Mouse (Mus musculus) stomach, postnatal 0 days (tissue): ENCODE results near the gene Neb. TPM values are rescaled to one million over a fixed set of nuclear protein-coding genes. Genes with fewer than 3 reads are reported as not detected.

ENCODE experiments used
- ATAC-seq: fragments of 200-750 bp; cut with Nextera tagmentation; 2 replicates; pipeline ENCODE4 v1.8.0; 2017; ENCODE audit not compliant: low FRiP score, low TSS enrichment
- DNase-seq: peaks from one replicate; pipeline ENCODE4 v3.0.0-alpha.2; 2016; ENCODE audit warnings: low spot score
- H3K27ac ChIP-seq: fragments of 300-500 bp; sonication (generic); replicated peaks from 2 replicates; pipeline ENCODE4 v1.5.1; 2014; ENCODE audit warnings: mild to moderate bottlenecking, control low read depth
- H3K27me3 ChIP-seq: fragments of 300-500 bp; sonication (generic); 2 replicates; pipeline ENCODE4 v1.6.1; 2014; ENCODE audit warnings: low read length; ENCODE audit not compliant: control insufficient read depth, insufficient read depth
- H3K36me3 ChIP-seq: fragments of 300-500 bp; sonication (generic); 2 replicates; pipeline ENCODE4 v1.6.1; 2014; ENCODE audit warnings: low read length, mixed read lengths; ENCODE audit not compliant: control insufficient read depth, insufficient read depth
- H3K4me1 ChIP-seq: fragments of 300-500 bp; sonication (generic); replicated peaks from 2 replicates; pipeline ENCODE4 v1.6.1; 2014; ENCODE audit warnings: antibody characterized with exemption; ENCODE audit not compliant: control insufficient read depth, insufficient read depth
- H3K4me2 ChIP-seq: fragments of 300-500 bp; sonication (generic); replicated peaks from 2 replicates; pipeline ENCODE4 v1.6.1; 2014; ENCODE audit warnings: low read depth, mild to moderate bottlenecking, control low read depth, moderate library complexity
- H3K4me3 ChIP-seq: fragments of 300-500 bp; sonication (generic); 2 replicates; pipeline ENCODE4 v1.5.1; 2014; ENCODE audit warnings: low read depth, low read length, control low read depth
- H3K9ac ChIP-seq: fragments of 300-500 bp; sonication (generic); 2 replicates; pipeline ENCODE4 v1.6.1; 2014; ENCODE audit warnings: mild to moderate bottlenecking, low read length, control low read depth, mixed read lengths
- H3K9me3 ChIP-seq: fragments of 300-500 bp; sonication (generic); 2 replicates; pipeline ENCODE4 v1.6.1; 2016; ENCODE audit warnings: low read length; ENCODE audit not compliant: control insufficient read depth
- CTCF ChIP-seq: IDR thresholded peaks from 2 replicates; pipeline ENCODE4 v1.5.1; 2016; ENCODE audit warnings: antibody characterized with exemption, low read depth, mild to moderate bottlenecking, moderate library complexity
- EP300 ChIP-seq: optimal IDR thresholded peaks from 2 replicates; pipeline ENCODE3; 2016; ENCODE audit warnings: antibody characterized with exemption
- WGBS: fragments of 180-500 bp; shearing (Covaris S2); extraction: QIAGEN DNeasy Blood & Tissue Kit; methylation state at CpG from one replicate; pipeline ENCODE4 v1.1.7; 2014; 5-methylcytosine and 5-hydroxymethylcytosine counted together
- polyA plus RNA-seq: library from polyadenylated mRNA; unstranded; fragments of >200 nt; fragmentation: Nextera tagmentation; extraction: Ambion mirVana; gene quantifications from 2 replicates; pipeline ENCODE4 v1.2.1, GENCODE M21; 2015

Gene Neb
- polyA plus RNA-seq, 1 experiment from 2014 or later, result 1.2 TPM

- no peak overlapping the region for H3K4me3 ChIP-seq
- H3K9me3 ChIP-seq, result no peaks in the 10 kb centered on the region
- ATAC-seq (no peak), DNase-seq (no peak)
- no peaks in the 10 kb centered on the region for H3K36me3 ChIP-seq
- H3K4me1 ChIP-seq, result no peaks in the 10 kb centered on the region
- no peak for TF ChIP-seq EP300
- peak; percentile 34 for TF ChIP-seq CTCF
- H3K4me2 ChIP-seq, result no peak overlapping the region
- H3K9ac ChIP-seq, result no peak overlapping the region
- no peaks in the 10 kb centered on the region for H3K27me3 ChIP-seq
- no peak overlapping the region for H3K27ac ChIP-seq
- WGBS, result 30% methylated on average over 3 of the region's 3 CpGs
Measured at GRCm38 (mm10) chr2:52227584-52227983, 150.7 kb downstream of the Neb start.

- WGBS, result 58% methylated on average over 5 of the region's 5 CpGs
- DNase-seq (no peak), ATAC-seq (no peak)
- Histone ChIP-seq H3K36me3 (no peaks in the 10 kb centered on the region), H3K4me1 (no peaks in the 10 kb centered on the region), H3K9me3 (no peaks in the 10 kb centered on the region), H3K4me2 (no peak overlapping the region), H3K27ac (no peak overlapping the region), H3K27me3 (no peaks in the 10 kb centered on the region), H3K4me3 (no peak overlapping the region), H3K9ac (no peak overlapping the region)
- TF ChIP-seq EP300 (no peak), CTCF (no peak)
Measured at GRCm38 (mm10) chr2:52224366-52224765, 153.9 kb downstream of the Neb start.

GRCm38 (mm10) chr2:52220074-52220473, 158.2 kb downstream of the Neb start:
- peak; percentile 70 for TF ChIP-seq CTCF
- TF ChIP-seq EP300, result no peak
- DNase-seq, result peak; percentile 33
- ATAC-seq, result no peak

GRCm38 (mm10) chr2:52215945-52216344, 162.3 kb downstream of the Neb start:
- no peak for ATAC-seq
- no peak for DNase-seq
- Histone ChIP-seq H3K9ac (no peak overlapping the region), H3K4me3 (no peak overlapping the region), H3K36me3 (no peaks in the 10 kb centered on the region), H3K27me3 (no peaks in the 10 kb centered on the region), H3K4me1 (no peaks in the 10 kb centered on the region), H3K4me2 (no peak overlapping the region), H3K27ac (no peak overlapping the region), H3K9me3 (no peaks in the 10 kb centered on the region)
- 73% methylated on average over 8 of the region's 8 CpGs for WGBS
- TF ChIP-seq CTCF (no peak), EP300 (no peak)

More at GRCm38 (mm10) chr2:52220074-52220473, 158.2 kb downstream of the Neb start:
- Histone ChIP-seq H3K27me3 (no peaks in the 10 kb centered on the region), H3K36me3 (no peaks in the 10 kb centered on the region), H3K4me2 (no peak overlapping the region), H3K27ac (no peak overlapping the region), H3K9me3 (no peaks in the 10 kb centered on the region), H3K9ac (no peak overlapping the region), H3K4me3 (no peak overlapping the region), H3K4me1 (no peaks in the 10 kb centered on the region)
- WGBS, result 41% methylated on average over 8 of the region's 8 CpGs

GRCm38 (mm10) chr2:52212561-52212961, 165.7 kb downstream of the Neb start:
- Histone ChIP-seq H3K9me3 (no peaks in the 10 kb centered on the region), H3K27me3 (no peaks in the 10 kb centered on the region), H3K9ac (no peak overlapping the region), H3K4me2 (no peak overlapping the region), H3K4me1 (no peaks in the 10 kb centered on the region), H3K4me3 (no peak overlapping the region), H3K36me3 (no peaks in the 10 kb centered on the region), H3K27ac (no peak overlapping the region)
- ATAC-seq (no peak), DNase-seq (no peak)
- 91% methylated on average over 11 of the region's 11 CpGs for WGBS
- TF ChIP-seq EP300 (no peak), CTCF (no peak)

GRCm38 (mm10) chr2:52211358-52211899, 166.8 kb downstream of the Neb start:
- H3K27ac ChIP-seq, result no peak overlapping the region
- no peaks in the 10 kb centered on the region for H3K27me3 ChIP-seq
- H3K4me3 ChIP-seq, result no peak overlapping the region
- DNase-seq (no peak), ATAC-seq (no peak)
- no peaks in the 10 kb centered on the region for H3K4me1 ChIP-seq
- H3K4me2 ChIP-seq, result no peak overlapping the region
- no peaks in the 10 kb centered on the region for H3K36me3 ChIP-seq
- 64% methylated on average over 5 of the region's 5 CpGs for WGBS
- no peak overlapping the region for H3K9ac ChIP-seq
- H3K9me3 ChIP-seq, result no peaks in the 10 kb centered on the region
- no peak for TF ChIP-seq EP300
- no peak for TF ChIP-seq CTCF
